Mouse (Mus musculus) kidney, adult 2 months (tissue): ENCODE measurements around the gene Map2k7.

Source experiments
- CTCF ChIP-seq: fragments of 200-500 bp; conservative IDR thresholded peaks from 2 replicates; pipeline ENCODE4 v1.5.1; 2011; ENCODE audit warnings: low read depth, mild to moderate bottlenecking, control low read depth, low read length, moderate library complexity, mixed read lengths; ENCODE audit not compliant: insufficient read depth, insufficient read length
- POLR2A ChIP-seq: fragments of 200-500 bp; IDR thresholded peaks from one replicate; pipeline ENCODE4 v1.6.1; 2011; ENCODE audit warnings: low read depth, low read length, control low read depth

- TF ChIP-seq CTCF: no peak
- TF ChIP-seq POLR2A: no peak
These were observed 21.5 kb upstream of the Map2k7 start, which contains the start of gene Prr36 for GRCm38 (mm10) chr8:4216791-4217621.
